Mouse (Mus musculus) gastrocnemius, postnatal 25 days (tissue): ENCODE measurements around the gene Kif16b. TPM values are rescaled to one million over a fixed set of nuclear protein-coding genes. Genes with fewer than 3 reads are reported as not detected.

Experiments
- DNase-seq: peaks from one replicate; pipeline ENCODE4 v3.0.0; 2022
- long read RNA-seq, 2 experiments: library from polyadenylated mRNA; stranded (forward); transcript quantifications; one replicate each; pipeline ENCODE4 v2.0.0; 2021
- total RNA-seq, 2 experiments: library from RNA; stranded (reverse); gene quantifications; 1 replicate in 1 of 2; 2 replicates in 1 of 2; pipeline ENCODE4 v1.2.3; 2021

The Kif16b gene
- total RNA-seq = 10 to 100 TPM; 24.1 to 32.0 TPM
- long read RNA-seq, experiment 1, full-length matches to known transcripts = 3 of 7 reads
- long read RNA-seq, experiment 1, partial matches to known transcripts = 2 of 7 reads
- long read RNA-seq, experiment 1, other reads (novel, unspliced or antisense) = 2 of 7 reads
- long read RNA-seq, experiment 2, full-length matches to known transcripts = 4 of 12 reads
- long read RNA-seq, experiment 2, partial matches to known transcripts = 4 of 12 reads
- long read RNA-seq, experiment 2, other reads (novel, unspliced or antisense) = 4 of 12 reads

GRCm38 (mm10) chr2:142900862-142901805, at the start of gene Kif16b:
TSS of gene Kif16b (minus strand) at chr2:142901531.
- peak; percentile 91 for DNase-seq

DNA sequence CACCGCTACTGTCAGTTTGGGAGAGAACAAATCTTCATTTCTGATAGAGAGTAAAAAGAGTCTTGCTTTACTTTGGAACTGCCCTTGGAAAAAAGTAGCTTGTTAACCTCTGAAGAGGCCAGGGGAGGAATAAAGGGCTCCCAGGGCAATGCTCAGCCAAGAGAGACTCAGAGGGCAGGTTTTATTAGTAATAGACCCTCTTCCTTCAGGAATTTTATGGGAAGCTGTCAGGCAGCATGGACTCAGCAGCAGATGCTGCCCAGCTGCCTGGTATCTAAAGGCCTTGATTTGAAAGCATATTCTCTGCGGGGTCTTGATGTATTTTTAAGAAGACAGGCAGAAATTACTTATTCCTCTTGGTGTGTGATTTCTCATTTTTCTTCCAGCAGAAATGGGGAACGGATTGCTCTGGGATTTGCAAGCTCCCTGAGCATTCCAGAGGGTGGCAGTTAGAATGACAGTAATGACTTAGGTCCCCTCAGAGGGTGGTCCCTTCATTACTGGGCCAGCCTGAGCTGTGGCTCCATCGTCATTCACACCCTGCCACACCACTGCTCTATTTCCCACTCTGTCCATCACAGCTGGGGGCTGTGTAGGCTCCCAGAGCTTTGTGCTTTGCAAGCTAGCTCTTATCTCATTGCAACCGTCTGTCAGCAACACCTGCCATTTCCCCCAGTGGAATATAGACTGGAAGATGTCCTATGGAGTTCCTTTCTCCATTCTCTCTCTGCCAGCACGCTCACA, 39.7 kb upstream of the Kif16b start:
- no peak for DNase-seq

GRCm38 (mm10) chr2:142930445-142930844, 29.1 kb upstream of the Kif16b start:
- no peak for DNase-seq

DNA sequence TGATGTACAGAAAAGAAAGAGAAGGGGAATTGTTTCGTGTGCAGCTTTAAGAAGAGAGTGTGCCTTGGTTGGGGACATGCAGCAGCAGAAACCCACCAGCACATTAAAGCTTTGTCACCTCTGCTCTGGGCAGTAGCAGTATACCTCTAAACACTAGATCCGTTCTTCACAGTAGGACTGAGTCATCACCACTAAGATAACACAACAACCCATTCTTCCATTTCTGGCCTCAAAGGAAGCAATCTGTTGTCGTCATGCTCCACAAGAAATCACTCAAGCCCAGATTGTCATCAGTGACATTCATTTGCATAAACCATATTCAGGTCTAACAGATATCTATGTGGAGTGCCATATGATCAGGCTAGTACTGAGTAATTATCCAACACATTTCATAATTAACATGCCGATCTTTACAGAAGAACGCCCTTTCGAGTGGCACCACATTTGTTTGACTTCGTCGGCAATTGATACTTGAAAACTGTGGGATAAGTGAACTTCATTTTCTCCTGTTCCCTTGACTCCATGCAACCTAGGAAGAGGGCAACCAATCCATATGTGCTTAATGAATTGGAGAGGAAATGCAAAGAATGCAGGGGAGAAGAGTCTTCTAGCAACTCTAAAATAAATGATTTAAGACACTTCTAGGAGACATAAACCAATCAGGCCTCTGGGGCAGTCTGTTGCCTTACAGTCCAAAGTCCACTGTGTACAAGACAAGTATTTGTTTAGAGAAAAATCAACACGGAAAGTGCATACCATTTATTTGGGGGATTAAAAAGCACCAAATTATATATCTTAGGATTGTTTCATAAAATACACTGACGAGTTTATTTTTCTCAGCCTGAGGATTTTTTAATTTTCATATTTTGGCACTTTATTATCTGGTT, 28.1 kb upstream of the Kif16b start:
- no peak for DNase-seq

- DNase-seq = no peak
These were observed 9.6 kb upstream of the Kif16b start for GRCm38 (mm10) chr2:142910808-142911388.

GRCm38 (mm10) chr2:142909213-142909612, 7.9 kb upstream of the Kif16b start:
- DNase-seq = no peak

DNA sequence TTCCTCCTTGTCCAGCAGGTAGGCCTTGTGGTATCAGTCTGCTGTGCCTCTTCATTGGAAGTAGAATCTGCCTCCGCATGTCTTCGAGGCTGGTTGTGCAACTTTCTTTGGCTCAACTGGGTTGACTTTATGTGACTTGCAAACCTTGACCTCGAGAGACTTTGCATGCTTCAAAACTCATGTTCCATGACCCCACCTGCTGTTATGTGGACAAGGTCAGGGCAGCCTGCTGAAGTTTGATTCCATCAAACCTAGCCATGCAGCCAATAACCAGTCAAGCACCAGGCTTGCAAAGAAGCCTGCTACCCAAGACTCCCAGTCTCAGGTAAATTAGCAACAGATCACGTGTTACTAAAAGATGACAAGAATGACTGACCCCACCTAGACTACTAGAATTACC, 5.7 kb upstream of the Kif16b start:
- no peak for DNase-seq

DNA sequence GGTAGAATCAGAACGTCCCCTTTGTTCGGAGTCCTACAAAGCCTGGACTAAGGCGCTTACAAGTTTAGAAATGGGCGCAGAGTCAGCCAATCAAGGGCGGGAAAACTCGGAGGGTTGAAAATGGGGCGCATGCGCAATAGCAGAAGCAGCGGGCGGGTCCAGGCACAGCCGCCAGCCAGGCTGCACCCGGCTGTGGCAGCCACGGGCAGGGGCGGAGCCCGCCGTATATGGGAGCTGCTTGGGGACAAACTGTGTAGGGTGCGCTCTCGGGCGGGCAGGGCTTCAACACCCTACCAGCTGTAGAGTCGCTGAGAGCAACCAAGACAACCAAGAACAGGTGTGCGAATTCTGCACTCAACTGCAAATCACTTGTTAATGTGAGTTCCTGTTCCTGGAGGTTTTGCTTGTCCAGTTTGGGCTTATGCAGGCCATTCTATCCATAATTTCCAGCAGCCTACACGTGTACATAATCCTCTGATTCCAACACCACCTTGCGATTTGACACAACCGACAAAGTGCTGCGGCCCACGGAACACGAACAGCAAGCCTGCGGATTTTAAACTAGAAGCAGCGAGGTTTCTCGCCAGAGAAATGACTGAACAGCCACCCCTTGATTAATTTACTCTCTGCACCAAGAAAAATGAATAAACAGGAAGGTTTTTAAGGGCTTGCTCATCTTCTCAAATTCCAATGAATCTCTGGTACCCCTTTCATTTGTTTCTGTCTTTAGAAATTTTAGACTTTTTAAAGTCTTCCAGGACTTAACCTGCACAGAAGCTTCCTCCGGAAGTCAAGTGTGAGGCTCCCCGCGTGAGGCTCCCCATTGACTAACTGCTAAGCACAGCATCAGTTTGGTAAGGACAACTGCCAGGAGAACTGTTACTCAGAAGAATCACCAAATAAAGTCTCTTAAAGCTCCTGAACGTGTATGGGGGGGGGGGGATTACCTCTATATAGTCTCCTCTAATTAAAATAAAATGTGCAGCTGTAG, 1.9 kb upstream of the Kif16b start:
- DNase-seq = peak; percentile 94

- no peak for DNase-seq
These were observed 1.0 kb downstream of the Kif16b start for GRCm38 (mm10) chr2:142900120-142900861.

- no peak for DNase-seq
These were observed 7.6 kb downstream of the Kif16b start for GRCm38 (mm10) chr2:142893780-142894179.

GRCm38 (mm10) chr2:142891283-142891682, 10.0 kb downstream of the Kif16b start:
- no peak for DNase-seq

- no peak for DNase-seq
These were observed 16.9 kb downstream of the Kif16b start for GRCm38 (mm10) chr2:142884456-142884855.

- no peak for DNase-seq
These were observed 17.7 kb downstream of the Kif16b start for GRCm38 (mm10) chr2:142883625-142883994.

GRCm38 (mm10) chr2:142882871-142883624, 18.3 kb downstream of the Kif16b start:
- DNase-seq = peak; percentile 21

GRCm38 (mm10) chr2:142882466-142882865, 18.9 kb downstream of the Kif16b start:
- DNase-seq = no peak

DNA sequence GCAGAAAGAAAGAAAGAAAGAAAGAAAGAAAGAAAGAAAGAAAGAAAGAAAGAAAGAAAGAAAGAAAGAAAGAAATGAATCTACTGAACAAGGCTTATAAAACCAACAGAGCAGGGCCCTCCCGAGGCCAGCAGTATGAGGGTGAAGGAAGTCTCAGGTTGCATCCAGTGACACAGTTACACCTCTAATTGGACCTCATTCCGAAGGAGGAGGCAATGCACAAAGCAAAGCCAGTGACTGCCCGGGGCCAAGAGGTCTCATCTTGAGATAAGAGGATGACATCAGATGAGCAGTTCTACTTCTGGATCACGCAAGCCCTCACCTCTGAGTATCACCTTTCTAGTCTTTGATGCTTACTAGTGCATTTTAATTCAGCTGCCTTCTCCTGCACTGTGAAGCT, 20.2 kb downstream of the Kif16b start:
- DNase-seq = no peak

DNA sequence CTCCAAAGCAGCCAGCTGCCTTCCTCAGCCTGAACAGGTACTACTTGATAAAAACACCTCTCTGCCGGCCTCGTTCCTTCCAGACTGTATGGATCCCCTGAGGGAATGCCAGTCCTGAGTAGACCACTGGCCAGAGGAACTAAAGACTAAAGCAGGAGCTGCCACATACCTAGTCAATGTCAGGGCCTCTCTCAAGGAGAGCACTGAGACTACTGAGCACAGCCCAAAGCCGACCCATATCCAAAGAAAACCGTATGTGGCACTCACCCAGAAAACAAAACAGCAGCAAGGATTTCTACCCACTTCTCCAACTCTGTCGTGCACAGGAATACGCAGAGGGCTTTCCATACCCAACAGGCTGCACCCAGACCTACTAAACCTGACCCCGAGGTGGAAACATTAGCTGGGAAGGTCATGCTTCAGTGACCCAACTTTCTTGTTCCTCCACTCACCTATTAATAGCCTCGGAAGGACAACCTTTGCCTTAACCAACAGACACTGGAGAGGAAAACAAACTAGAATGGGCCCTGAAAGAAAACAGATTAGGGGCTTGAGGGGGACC, 22.0 kb downstream of the Kif16b start:
- DNase-seq = peak; percentile 18

GRCm38 (mm10) chr2:142876636-142877035, 24.7 kb downstream of the Kif16b start:
- DNase-seq = no peak
